Mouse (Mus musculus) embryonic fibroblast, embryonic 13.5 days (primary cell): ENCODE measurements at regions not wholly inside any gene's neighbourhood (a gene's known extent, or its start where the extent isn't known, plus 50 kb on each side); places are given as distances from the start of the nearest gene placed in this dataset.

Experiments
- CTCF ChIP-seq: IDR thresholded peaks from 2 replicates; pipeline ENCODE4 v1.5.1; 2011; ENCODE audit warnings: mild to moderate bottlenecking, control low read depth, low read length, moderate library complexity, borderline replicate concordance; ENCODE audit not compliant: insufficient read depth
- POLR2A ChIP-seq: IDR thresholded peaks from 2 replicates; pipeline ENCODE4 v1.6.1; 2011; ENCODE audit warnings: low read depth, mild to moderate bottlenecking, control low read depth, low read length, moderate library complexity

DNA sequence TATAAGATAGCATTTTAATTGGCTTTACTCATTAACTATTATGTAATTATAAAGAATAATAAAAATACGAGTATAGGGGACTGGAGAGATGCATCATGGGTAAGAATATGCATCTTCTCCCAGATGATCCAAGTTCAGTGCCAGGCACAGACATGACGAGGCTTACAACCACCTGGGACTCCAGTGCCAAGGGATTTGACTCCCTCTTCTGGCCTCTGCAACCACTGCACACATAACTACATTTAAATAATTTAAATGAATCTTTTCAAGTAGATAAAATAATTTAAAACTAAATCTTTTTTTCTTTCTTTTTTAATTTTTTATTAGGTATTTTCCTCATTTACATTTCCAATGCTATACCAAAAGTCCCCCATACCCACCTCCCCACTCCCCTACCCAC, 131.8 kb downstream of the Gipc2 start:
- no peak for TF ChIP-seq CTCF
- TF ChIP-seq POLR2A, result no peak
